Mouse (Mus musculus): ENCODE data around the gene Samd4b. TPM values are rescaled to one million over a fixed set of nuclear protein-coding genes. Genes with fewer than 3 reads are reported as not detected.
A peak's percentile ranks its signal among the peaks of the same experiment; 100 is the strongest.
"Not testable (repeated sequence)": the region's sequence is repeated elsewhere in the genome, so short reads cannot be mapped to it uniquely, and the experiment has no call there.

The Samd4b gene
- total RNA-seq (2021) = 10 to 100 TPM; 13.8 to 15.2 TPM
- long read RNA-seq, experiment 1, full-length matches to known transcripts = 8 of 21 reads
- long read RNA-seq, experiment 1, partial matches to known transcripts = 10 of 21 reads
- long read RNA-seq, experiment 1, other reads (novel, unspliced or antisense) = 3 of 21 reads
- long read RNA-seq, experiment 2, full-length matches to known transcripts = 7 of 14 reads
- long read RNA-seq, experiment 2, partial matches to known transcripts = 6 of 14 reads
- long read RNA-seq, experiment 2, other reads (novel, unspliced or antisense) = 1 of 14 reads

GRCm38 (mm10) chr7:28597642-28598446, at the start of gene Samd4b, which contains the start of gene Pak4:
Gene Samd4b (minus strand): TSS chr7:28598144.
Gene Pak4 (minus strand): TSS chr7:28598185.
- DNase-seq (ENCODE audit: low spot score) = peak; percentile 100

GRCm38 (mm10) chr7:28647016-28647415, 49.1 kb upstream of the Samd4b start:
- DNase-seq (ENCODE audit: low spot score) = no peak

GRCm38 (mm10) chr7:28645947-28646475, 48.1 kb upstream of the Samd4b start:
- DNase-seq (ENCODE audit: low spot score) = no peak

GRCm38 (mm10) chr7:28645366-28645765, 47.4 kb upstream of the Samd4b start:
- no peak for DNase-seq (ENCODE audit: low spot score)

- DNase-seq (ENCODE audit: low spot score) = no peak
Measured at GRCm38 (mm10) chr7:28641546-28641945, 43.6 kb upstream of the Samd4b start.

- no peak for DNase-seq (ENCODE audit: low spot score)
Measured at GRCm38 (mm10) chr7:28637511-28637910, 39.6 kb upstream of the Samd4b start.

DNA sequence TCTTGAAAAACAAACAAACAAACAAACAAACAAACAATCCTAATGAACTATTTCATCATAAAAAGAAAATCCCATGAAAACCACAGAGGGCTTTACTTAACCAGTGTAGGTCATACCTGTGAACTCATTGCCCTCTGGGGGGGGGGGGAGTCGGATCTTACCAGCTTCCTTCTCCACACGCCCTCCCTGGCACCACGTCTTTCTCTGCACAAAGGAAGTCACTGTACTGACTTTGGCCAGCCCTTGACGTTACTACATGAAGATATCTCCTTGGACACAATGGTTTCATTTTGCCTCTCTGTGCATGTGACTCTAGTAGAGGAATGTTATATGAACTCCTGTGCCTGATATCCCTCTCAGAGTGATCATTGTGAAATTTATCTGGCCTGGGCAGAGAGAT, 36.2 kb upstream of the Samd4b start:
- no peak for DNase-seq (ENCODE audit: low spot score)

- DNase-seq (ENCODE audit: low spot score) = no peak
Measured at GRCm38 (mm10) chr7:28631073-28631472, 33.1 kb upstream of the Samd4b start, which contains the start of gene Acp7. Gene Acp7 (minus strand): TSS chr7:28631332.

DNA sequence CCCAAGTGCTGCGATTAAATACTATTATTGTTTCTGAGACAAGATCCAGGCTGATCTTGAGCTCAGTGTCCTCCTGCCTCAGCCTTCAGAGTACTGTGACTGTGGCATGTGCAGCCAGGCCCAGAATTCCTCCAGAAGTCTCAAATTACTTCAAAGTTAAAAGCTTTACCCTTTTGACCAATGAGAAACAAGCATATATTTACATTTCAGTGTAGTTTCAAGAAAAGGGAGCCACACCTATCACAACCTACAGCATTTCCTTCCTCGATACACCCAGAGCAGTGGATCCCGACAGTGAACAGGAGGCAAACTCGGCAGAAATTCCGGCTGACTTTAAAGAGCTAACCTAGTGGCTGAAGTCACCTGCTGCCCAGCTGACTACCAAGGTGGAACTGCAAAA, 26.8 kb upstream of the Samd4b start:
- no peak for DNase-seq (ENCODE audit: low spot score)

- DNase-seq (ENCODE audit: low spot score) = no peak
Measured at GRCm38 (mm10) chr7:28619098-28619715, 21.3 kb upstream of the Samd4b start.

DNA sequence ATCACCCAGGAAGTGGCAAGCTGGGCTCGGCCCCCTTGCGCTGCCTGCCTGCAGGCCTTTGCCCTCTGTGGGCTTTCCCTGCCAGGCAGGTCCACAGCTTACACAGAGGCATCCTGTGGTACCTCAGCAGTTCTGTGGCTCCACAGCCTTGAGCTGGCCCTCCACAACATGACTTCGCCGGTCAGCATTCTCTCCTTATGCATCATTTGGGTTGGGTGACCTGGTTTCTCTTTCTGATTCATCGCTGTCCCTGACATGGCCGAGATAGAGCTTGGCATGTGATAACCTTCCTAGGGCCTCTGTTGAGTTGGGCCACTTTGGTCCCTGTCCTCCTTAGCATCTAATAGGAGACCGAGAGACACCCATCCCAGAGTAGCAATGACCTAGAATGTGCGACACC, 8.0 kb upstream of the Samd4b start:
- DNase-seq (ENCODE audit: low spot score) = no peak

DNA sequence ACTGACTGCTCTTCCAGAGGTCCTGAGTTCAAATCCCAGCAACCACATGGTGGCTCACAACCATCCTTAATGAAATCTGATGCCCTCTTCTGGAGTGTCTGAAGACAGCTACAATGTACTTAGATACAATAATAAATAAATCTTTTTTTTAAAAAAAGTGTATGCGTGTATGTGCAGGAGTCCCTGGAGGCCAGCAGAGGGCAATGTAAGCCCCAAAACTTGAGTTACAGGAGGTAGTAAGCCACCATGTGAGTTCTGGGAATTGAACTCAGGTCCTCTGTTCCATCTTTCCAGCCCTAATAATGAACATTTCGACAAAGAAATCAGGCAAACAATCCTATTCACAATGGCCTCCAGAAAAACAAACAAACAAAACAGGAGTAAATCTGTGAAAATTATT, 5.8 kb upstream of the Samd4b start:
- DNase-seq (ENCODE audit: low spot score) = not testable (repeated sequence)

DNA sequence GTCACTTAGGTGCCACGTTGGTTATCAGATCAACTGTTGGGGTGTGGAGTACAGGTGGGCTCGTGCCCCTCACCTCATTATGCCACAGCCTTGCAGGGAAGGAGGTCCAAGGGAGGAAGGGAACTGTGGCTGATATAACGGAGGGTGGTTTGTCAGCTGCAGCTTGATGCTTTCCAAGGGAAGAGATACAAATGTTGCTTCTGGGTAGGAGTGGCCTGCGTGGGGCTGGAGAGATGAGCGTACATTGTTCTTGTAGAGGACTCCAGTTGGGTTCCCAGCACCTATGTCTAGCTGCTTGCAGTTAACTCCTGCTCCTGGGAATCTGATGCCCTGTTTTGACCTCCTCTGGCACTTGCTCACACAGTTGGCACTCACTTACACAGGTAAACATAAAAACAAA, 5.2 kb upstream of the Samd4b start:
- no peak for DNase-seq (ENCODE audit: low spot score)

GRCm38 (mm10) chr7:28601668-28602067, 3.7 kb upstream of the Samd4b start:
- DNase-seq (ENCODE audit: low spot score) = peak; percentile 49

GRCm38 (mm10) chr7:28601029-28601428, 3.1 kb upstream of the Samd4b start:
- DNase-seq (ENCODE audit: low spot score) = peak; percentile 68

- no peak for DNase-seq (ENCODE audit: low spot score)
Measured at GRCm38 (mm10) chr7:28598951-28599350, 1.0 kb upstream of the Samd4b start.

- no peak for DNase-seq (ENCODE audit: low spot score)
Measured at GRCm38 (mm10) chr7:28597277-28597570, 720 bp downstream of the Samd4b start.

GRCm38 (mm10) chr7:28596436-28597276, 1.3 kb downstream of the Samd4b start:
- DNase-seq (ENCODE audit: low spot score) = no peak

DNA sequence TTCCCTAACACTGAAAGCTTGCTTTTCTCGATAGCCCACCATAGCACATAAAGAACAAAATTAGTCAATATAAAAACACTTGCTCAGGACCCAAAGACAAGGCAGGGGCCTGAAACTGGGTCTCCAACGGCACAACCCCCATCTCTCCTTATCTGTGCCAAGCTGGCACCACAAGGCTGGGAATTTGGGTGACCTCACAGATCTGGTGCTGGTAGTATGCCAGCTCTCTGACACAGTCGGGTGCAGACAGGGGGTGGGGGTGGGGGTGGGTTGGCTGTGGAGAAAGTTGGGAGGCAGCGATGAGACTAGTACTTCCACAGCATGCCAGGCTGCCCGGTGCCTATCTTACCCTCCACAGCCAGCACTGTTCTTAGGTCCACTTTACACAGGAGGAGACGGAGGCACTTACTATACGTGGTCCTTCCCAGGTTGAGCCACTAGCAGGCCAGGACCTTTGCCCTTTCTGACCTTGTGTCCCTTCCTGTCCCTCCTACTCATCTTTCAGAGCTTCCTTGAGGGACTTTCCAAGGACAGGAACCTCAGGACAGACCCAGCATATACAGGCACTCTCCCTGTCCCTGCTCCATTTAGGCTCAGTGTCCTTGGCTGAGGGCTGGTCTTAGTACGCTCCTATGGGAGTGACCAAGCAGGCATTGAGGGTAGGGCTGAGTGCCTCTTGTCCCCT, 2.1 kb downstream of the Samd4b start:
- no peak for DNase-seq (ENCODE audit: low spot score)

GRCm38 (mm10) chr7:28593206-28594111, 4.5 kb downstream of the Samd4b start:
- peak; percentile 29 for DNase-seq (ENCODE audit: low spot score)
